Mouse (Mus musculus): ENCODE measurements around the gene Abhd17a.

The Abhd17a gene

DNA sequence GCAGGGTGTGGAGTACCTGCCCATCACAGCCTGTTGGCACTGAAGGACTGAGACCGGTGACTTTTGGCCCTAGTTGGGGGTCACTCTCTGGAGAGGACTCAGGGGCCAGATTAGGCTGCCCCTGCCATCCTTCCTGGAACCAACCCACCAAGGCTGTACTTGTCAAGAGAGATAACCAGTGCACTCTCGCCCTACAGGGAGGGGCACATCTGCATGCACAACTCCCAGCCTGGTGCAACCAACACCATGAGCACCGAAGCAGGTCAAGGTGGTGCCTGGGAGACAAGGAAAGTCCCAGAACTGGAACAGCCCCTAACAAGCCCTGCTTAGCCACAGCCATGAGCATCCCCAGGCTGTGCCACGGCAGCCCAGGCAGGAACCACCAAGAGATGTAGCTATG is 43.2 kb downstream of the Abhd17a start:
- no peak for DNase-seq (ENCODE audit: low spot score in 2 of 2)

DNA sequence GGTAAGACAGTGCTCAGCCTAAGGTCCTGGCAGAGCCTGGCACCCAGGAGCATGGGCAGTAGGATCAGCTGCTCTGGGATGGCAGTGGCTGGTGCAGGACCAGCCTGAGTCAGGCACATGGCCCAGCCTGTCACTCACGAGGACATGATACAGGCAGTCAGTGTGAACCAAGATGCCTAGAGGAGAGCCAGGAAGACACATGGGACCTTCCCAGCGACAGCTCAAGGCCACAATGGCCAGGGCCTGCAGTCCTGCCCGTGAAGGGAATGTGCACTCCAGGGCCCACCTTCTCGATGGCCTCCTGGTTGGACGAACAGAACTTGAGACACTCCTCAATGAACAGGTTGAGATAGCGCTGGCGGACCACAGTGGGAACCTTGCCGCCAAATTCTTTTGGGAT is 44.6 kb downstream of the Abhd17a start:
- no peak for DNase-seq (ENCODE audit: low spot score in 2 of 2)

DNA sequence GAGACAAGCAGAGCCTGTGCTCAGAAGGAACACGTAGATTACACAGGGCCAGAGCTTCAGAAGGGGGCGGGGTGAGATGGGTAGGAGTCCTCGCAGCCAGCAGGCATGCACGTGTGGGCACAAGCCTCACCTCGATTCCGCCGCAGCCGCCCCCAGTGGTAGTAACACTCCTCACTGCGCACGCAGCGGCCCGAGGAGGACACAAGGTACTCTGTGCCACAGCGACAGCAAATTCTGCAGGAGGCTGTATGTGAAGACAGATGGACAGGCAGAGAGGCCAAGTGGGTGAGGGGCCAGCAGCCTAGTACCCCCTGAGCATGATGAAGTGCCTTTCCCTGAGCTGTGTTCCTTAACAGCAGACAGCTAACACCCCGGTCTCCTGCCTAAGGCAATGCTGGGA is 46.3 kb downstream of the Abhd17a start:
- no peak for DNase-seq (ENCODE audit: low spot score in 2 of 2)

DNA sequence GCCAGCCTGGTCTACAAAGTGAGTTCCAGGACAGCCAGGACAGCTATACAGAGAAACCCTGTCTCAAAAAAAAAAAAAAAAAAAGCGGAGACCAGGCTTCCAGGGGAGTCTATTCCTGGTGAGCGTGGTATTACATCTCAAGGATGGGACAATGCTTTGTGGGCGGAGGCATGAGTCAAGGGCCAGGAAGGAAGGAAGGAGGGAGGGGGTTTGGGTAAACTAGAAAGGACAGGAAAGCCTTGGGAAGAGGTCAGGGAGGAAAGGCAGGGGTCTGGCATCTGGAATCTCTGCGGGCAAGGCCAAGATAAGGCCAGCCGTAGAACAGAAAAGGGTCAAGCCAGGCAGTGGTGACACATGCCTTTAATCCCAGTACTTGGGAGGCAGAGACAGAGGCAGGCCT is 50.6 kb downstream of the Abhd17a start:
- DNase-seq (ENCODE audit: low spot score in 2 of 2) = no peak

DNA sequence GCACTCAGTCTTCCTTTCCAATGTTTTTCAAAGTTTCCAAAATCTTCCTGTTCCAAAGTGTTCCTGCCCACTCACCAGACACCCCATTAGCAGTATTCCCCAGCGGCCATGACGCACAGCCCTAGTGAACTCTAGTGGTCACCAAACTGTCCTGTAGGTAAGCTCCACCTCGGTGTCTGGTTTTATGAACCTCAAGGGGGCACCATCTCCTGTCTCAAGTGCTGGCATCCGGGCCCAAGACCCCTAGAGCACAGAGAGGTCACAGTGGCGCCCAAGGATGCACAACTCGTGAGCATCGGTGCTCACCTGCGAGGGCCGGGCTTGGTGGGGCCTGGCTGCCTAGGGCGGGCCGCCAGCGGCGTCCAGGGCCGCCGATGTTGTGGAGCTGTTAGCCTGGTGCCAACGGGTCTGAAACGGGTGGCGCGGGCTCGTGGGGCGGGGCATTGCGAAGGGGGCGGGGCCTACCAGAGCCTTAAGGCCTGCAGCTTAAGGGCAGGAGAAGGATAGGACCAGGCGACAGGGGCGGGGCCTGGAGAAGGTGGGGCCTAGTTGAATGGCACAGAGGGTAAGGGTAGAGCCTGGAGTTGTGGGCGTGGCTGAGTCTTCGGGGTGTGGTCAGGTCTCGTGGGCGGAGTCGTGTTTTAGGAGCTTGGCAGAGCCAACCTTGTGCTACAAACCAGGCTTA is 51.3 kb downstream of the Abhd17a start, which contains the start of gene Atp8b3:
Atp8b3 (minus strand) TSS at position 415 of the 685 bp plus-strand sequence.
- DNase-seq (ENCODE audit: low spot score in 2 of 2) = peak; percentile 59 to 68

DNA sequence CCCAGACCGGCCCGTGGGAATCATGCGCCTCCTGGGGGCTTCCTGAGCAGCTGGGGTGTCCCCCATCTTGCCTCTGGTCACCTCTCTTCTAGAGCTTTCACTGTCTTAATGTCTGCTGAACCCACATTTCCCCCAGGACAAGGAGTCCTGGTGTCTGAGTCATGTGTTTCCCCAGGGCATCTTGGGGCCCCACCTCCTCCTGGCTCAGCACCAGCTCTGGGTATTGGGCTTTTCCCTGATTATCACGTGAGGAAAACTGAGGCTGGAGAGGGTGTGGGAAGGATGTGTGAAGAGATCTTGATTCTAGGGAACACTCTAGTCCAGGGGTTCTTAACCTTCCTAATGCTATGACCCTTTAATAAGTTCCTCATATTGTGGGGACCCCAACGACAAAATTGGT is 52.0 kb downstream of the Abhd17a start:
- no peak for DNase-seq (ENCODE audit: low spot score in 2 of 2)

DNA sequence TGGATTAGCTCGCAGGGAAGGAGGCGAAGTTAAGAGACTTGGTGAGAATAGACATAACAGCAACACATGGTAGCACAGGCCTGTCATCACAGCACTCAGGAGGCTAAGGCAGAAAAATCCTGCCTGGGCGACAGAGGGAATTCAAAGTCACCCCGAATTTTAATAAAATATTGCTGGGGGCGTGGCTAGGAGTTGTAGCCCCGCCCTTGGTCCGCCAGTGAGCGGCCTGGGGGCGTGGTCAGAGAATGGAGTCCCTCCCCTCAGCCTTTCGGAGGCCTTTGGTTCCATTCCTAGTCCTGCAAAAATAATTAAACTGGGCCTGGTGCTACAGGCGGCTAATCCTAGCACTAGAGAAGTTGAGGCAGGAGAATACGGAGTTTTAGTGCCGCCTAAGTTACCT is 54.4 kb downstream of the Abhd17a start:
- DNase-seq (ENCODE audit: low spot score in 2 of 2) = no peak

DNA sequence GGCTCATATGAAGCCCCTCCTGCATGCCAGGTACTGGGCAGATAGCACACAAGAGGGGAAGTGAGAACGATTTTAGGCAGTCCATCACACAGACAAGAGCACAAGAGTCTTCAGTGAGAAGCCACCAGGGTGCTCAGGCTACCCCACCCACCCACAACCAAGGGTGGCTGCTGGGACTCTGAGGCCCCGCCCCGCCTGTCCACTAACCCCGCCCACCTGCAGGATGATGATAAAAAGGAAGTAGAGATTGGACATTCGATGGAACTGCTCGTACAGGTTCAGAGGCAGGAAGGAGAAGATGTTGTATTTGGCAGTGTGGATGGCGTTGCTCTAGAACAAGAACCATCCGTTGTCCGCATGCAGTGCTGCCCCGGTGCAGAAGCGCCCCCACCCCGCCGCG is 55.1 kb downstream of the Abhd17a start:
- DNase-seq (ENCODE audit: low spot score in 2 of 2) = no peak

DNA sequence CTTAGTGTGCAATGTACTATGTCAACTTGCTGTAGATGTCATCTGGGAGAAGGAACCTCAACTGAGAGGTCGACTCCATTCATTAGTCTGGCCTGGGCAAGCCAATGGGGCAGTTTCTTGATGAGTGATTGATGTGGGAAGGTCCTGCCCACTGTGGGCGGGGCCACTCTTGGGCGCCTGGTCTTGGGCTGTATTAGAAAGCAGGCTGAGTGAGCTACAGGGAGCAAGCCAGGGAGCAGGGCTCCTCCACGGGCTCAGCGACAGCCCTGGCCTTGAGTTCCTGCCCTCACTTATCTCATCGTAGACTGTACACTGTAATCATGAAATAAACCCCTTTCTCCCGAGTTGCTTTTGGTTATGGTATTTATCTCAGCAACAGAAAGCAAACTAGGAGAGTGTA is 56.4 kb downstream of the Abhd17a start:
- DNase-seq (ENCODE audit: low spot score in 2 of 2) = no peak
